Mouse (Mus musculus) bone marrow macrophage, adult 2 months (primary cell): ENCODE measurements around the gene Foxn3.

Source experiments
- CTCF ChIP-seq: IDR thresholded peaks from 2 replicates; pipeline ENCODE4 v1.5.1; 2012; ENCODE audit warnings: low read depth, mild to moderate bottlenecking, low read length, moderate library complexity
- POLR2A ChIP-seq: IDR thresholded peaks from 2 replicates; pipeline ENCODE4 v1.6.1; 2012; ENCODE audit warnings: mild to moderate bottlenecking, low read depth, low read length, borderline replicate concordance

GRCm38 (mm10) chr12:99610868-99611267, 47.5 kb upstream of the Foxn3 start:
- TF ChIP-seq POLR2A (no peak), CTCF (no peak)
